ENCODE assay signal across 13 mouse cellular contexts in the genomic region with DNA sequence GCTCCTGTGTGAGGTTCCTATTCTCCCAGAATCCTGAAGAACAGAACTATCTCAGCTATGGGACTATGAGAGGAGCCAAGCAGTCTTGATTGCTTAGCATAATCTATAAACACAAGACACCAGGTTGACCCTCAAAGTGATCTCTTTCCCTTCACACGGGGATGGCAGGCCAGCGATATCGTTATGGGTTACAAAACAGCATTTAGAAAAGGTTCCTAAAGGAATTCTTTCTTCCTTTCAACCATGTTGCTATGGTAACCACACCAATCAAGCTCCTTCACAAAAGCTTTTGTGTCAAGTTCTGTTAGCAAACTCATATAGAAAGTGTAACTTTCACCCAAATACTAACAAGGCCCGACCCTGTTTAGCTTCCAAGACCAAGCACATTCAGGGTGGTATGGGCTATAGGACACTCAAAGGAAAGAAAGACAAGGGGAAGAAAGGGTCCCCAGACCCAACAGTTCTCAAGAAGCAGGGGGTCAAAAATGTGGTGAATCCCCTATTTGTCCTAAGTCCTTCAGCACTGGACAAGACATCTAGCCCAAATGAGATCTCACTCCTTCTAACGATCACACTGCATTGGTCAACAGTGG.
DNase-seq lines count a peak whose midpoint lies in the region; ATAC-seq lines count a peak whose summit lies in the region.
"Had no signal": no experiment of that assay in that cellular context is flagged by ENCODE, and none has a peak within 500 bp of the region (broad histone marks: within the 10 kb centered on the region; RNA-seq: fewer than 3 reads in every experiment).

No protein-coding gene starts in this region.

- no peaks in the 10 kb centered on the region for H3K9me3 ChIP-seq in hindbrain, embryonic 11.5 days (ENCODE audit: control insufficient read depth, low read length)
- H3K9me3 ChIP-seq in midbrain, embryonic 13.5 days = no peaks in the 10 kb centered on the region
- H3K9me3 ChIP-seq: embryonic facial prominence, embryonic 12.5 days; heart, embryonic 13.5 days had no signal

- H3K27me3 ChIP-seq in hindbrain, embryonic 11.5 days (ENCODE audit: control insufficient read depth, insufficient read depth, low read length) = no peaks in the 10 kb centered on the region
- no peaks in the 10 kb centered on the region for H3K27me3 ChIP-seq in midbrain, embryonic 13.5 days
- H3K27me3 ChIP-seq: embryonic facial prominence, embryonic 12.5 days; heart, embryonic 13.5 days had no signal

- peak; percentile 38 for DNase-seq in retina, postnatal 1 day
- DNase-seq in retina, embryonic 14.5 days (ENCODE audit: low spot score) = no peak
- peak; percentile 25 for DNase-seq in hindbrain, embryonic 11.5 days (ENCODE audit: low spot score)
- DNase-seq in urinary bladder, adult 2 months (ENCODE audit: low spot score) = no peak
- no peak for DNase-seq in liver
- no peak for DNase-seq in cerebellum, postnatal 25 days
- DNase-seq: cerebellum, adult 11-12 months; gastrocnemius, postnatal 25 days; right cerebral cortex, postnatal 4 days; thymus, adult 18-20 months had no signal

- no peaks in the 10 kb centered on the region for H3K36me3 ChIP-seq in hindbrain, embryonic 11.5 days (ENCODE audit: control insufficient read depth, insufficient read depth, low read length)
- no peaks in the 10 kb centered on the region for H3K36me3 ChIP-seq in midbrain, embryonic 13.5 days
- H3K36me3 ChIP-seq: embryonic facial prominence, embryonic 12.5 days; heart, embryonic 13.5 days had no signal

- no peaks in the 10 kb centered on the region for H3K4me1 ChIP-seq in hindbrain, embryonic 11.5 days (replicated peaks; ENCODE audit: control insufficient read depth, insufficient read depth, low read length)
- H3K4me1 ChIP-seq in midbrain, embryonic 13.5 days (replicated peaks) = peaks cover 21% of the 10 kb centered on the region
- H3K4me1 ChIP-seq: embryonic facial prominence, embryonic 12.5 days had no signal

- no peak overlapping the region for H3K4me2 ChIP-seq in hindbrain, embryonic 11.5 days (replicated peaks; ENCODE audit: low read depth, low read length)
- H3K4me2 ChIP-seq in midbrain, embryonic 13.5 days (replicated peaks) = no peak overlapping the region
- H3K4me2 ChIP-seq: embryonic facial prominence, embryonic 12.5 days; heart, embryonic 13.5 days had no signal

- no peak overlapping the region for H3K9ac ChIP-seq in hindbrain, embryonic 11.5 days (ENCODE audit: low read depth, low read length)
- H3K9ac ChIP-seq in midbrain, embryonic 13.5 days (replicated peaks) = no peak overlapping the region
- H3K9ac ChIP-seq: embryonic facial prominence, embryonic 12.5 days; heart, embryonic 13.5 days had no signal

- H3K4me3 ChIP-seq in hindbrain, embryonic 11.5 days (ENCODE audit: low read depth, low read length) = no peak overlapping the region
- no peak overlapping the region for H3K4me3 ChIP-seq in midbrain, embryonic 13.5 days (replicated peaks)
- H3K4me3 ChIP-seq: embryonic facial prominence, embryonic 12.5 days; heart, embryonic 13.5 days had no signal

- ATAC-seq in hindbrain, embryonic 11.5 days (ENCODE audit: low FRiP score) = no peak
- ATAC-seq in midbrain, embryonic 13.5 days = peak; percentile 73

- H3K27ac ChIP-seq in hindbrain, embryonic 11.5 days (ENCODE audit: low read depth, low read length) = no peak overlapping the region
- H3K27ac ChIP-seq in midbrain, embryonic 13.5 days = no peak overlapping the region
- H3K27ac ChIP-seq: embryonic facial prominence, embryonic 12.5 days; heart, embryonic 13.5 days had no signal

- 35% methylated on average over 5 of the region's 5 CpGs for WGBS in hindbrain, embryonic 11.5 days
- WGBS in midbrain, embryonic 13.5 days = 7% methylated on average over 5 of the region's 5 CpGs

Comparison
In these comparisons a context has a peak if more than half of its experiments do, and no peak if none do; other contexts are left out.
1. DNase-seq: peak in retina, postnatal 1 day (single experiment) and hindbrain, embryonic 11.5 days (single experiment); none in retina, embryonic 14.5 days (single experiment), urinary bladder, adult 2 months (single experiment), liver (single experiment) and cerebellum, postnatal 25 days (0 of 2).